Mouse (Mus musculus) embryonic facial prominence, embryonic 13.5 days (tissue): ENCODE results near the gene Mlph. TPM values are rescaled to one million over a fixed set of nuclear protein-coding genes. Genes with fewer than 3 reads are reported as not detected.
A peak's percentile ranks its signal among the peaks of the same experiment; 100 is the strongest.

ENCODE experiments used
- ATAC-seq: fragments of 200-750 bp; cut with Nextera tagmentation; 2 replicates; pipeline ENCODE4 v1.8.0; 2017; ENCODE audit warnings: low read depth; ENCODE audit not compliant: insufficient number of reproducible peaks, insufficient read depth, low FRiP score, low TSS enrichment
- H3K27ac ChIP-seq: fragments of 300-500 bp; sonication (generic); 2 replicates; pipeline ENCODE4 v1.5.1; 2015; ENCODE audit warnings: moderate library complexity, mild to moderate bottlenecking, inconsistent platforms
- H3K27me3 ChIP-seq: fragments of 300-500 bp; sonication (generic); 2 replicates; pipeline ENCODE4 v1.6.1; 2015; ENCODE audit warnings: mild to moderate bottlenecking, inconsistent platforms
- H3K36me3 ChIP-seq: fragments of 300-500 bp; sonication (generic); 2 replicates; pipeline ENCODE4 v1.6.1; 2015; ENCODE audit warnings: mild to moderate bottlenecking, inconsistent platforms
- H3K4me1 ChIP-seq: fragments of 300-500 bp; sonication (generic); 2 replicates; pipeline ENCODE4 v1.6.1; 2015; ENCODE audit warnings: inconsistent platforms
- H3K4me2 ChIP-seq: fragments of 300-500 bp; sonication (generic); 2 replicates; pipeline ENCODE4 v1.6.1; 2015; ENCODE audit warnings: moderate library complexity, mild to moderate bottlenecking, inconsistent platforms
- H3K4me3 ChIP-seq: fragments of 300-500 bp; sonication (generic); 2 replicates; pipeline ENCODE4 v1.5.1; 2015; ENCODE audit warnings: mild to moderate bottlenecking, inconsistent platforms
- H3K9ac ChIP-seq: fragments of 300-500 bp; sonication (generic); 2 replicates; pipeline ENCODE4 v1.6.1; 2015; ENCODE audit warnings: mild to moderate bottlenecking, inconsistent platforms
- H3K9me3 ChIP-seq: fragments of 300-500 bp; sonication (generic); 2 replicates; pipeline ENCODE4 v1.6.1; 2016; ENCODE audit warnings: inconsistent platforms
- WGBS: fragments of 180-500 bp; shearing (Covaris S2); methylation state at CpG from one replicate; pipeline ENCODE4 v1.1.7; 2015; ENCODE audit warnings: mixed read lengths; 5-methylcytosine and 5-hydroxymethylcytosine counted together
- polyA plus RNA-seq: library from polyadenylated mRNA; unstranded; fragments of >200 nt; fragmentation: Nextera tagmentation; extraction: Ambion mirVana; gene quantifications from 2 replicates; pipeline ENCODE4 v1.2.1, GENCODE M21; 2015

The Mlph gene
- polyA plus RNA-seq = 0.60 and 0.65 TPM in 2 replicates

DNA sequence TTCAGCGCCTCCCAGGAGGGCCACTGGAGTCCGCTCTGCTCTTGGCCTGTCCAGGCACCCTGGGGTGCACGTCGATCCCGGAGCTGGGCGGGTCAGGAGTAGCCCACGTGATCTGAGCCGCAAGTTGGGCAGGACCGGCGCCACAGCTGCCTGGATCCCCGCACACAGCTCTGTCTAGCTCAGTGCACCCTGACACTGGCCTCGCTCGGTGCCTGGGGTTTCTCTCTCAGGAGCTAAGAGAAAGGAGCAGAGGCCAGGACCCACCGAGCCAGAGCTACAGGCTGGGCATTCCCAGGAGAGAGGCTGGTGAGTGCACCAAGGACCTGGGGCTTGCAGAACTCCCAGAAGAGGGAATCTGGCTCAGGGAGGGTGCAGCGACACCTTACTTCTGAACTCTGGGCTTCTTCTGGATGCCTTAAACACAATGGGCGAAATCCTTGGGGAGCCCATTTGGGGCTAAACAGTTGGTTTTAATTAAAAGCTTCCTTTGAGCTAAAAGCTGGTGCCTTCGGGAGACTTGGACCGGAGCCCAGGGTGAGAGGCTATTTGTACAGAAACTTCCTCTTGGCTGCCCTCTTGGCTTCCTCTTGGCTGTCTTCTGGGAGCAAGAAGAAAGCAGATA lies at the start of gene Mlph:
Mlph (plus strand) TSS at position 138 of the 622 bp plus-strand sequence.
- peaks cover 6% of the 10 kb centered on the region for H3K36me3 ChIP-seq
- H3K9ac ChIP-seq = peak within 1 kb of the TSS; percentile 64
- peaks cover 8% of the 10 kb centered on the region for H3K9me3 ChIP-seq
- 8% methylated on average over 18 of the region's 18 CpGs for WGBS
- H3K4me2 ChIP-seq = peak within 1 kb of the TSS; percentile 61
- peaks cover 23% of the 10 kb centered on the region for H3K4me1 ChIP-seq
- H3K27me3 ChIP-seq = peaks cover 19% of the 10 kb centered on the region
- H3K4me3 ChIP-seq = peak within 1 kb of the TSS; percentile 31
- H3K27ac ChIP-seq = no peak within 1 kb of the TSS
- ATAC-seq = no peak

GRCm38 (mm10) chr1:90866734-90867133 lies 48.2 kb upstream of the Mlph start:
- no peak for ATAC-seq
- Histone ChIP-seq H3K9me3 (peaks cover 5% of the 10 kb centered on the region; the same call in 1 of the 2 replicates), H3K4me2 (no peak overlapping the region), H3K27me3 (no peaks in the 10 kb centered on the region), H3K9ac (no peak overlapping the region), H3K4me1 (no peaks in the 10 kb centered on the region), H3K4me3 (no peak overlapping the region), H3K27ac (no peak overlapping the region), H3K36me3 (no peaks in the 10 kb centered on the region)
- WGBS = 82% methylated on average over 7 of the region's 7 CpGs

DNA sequence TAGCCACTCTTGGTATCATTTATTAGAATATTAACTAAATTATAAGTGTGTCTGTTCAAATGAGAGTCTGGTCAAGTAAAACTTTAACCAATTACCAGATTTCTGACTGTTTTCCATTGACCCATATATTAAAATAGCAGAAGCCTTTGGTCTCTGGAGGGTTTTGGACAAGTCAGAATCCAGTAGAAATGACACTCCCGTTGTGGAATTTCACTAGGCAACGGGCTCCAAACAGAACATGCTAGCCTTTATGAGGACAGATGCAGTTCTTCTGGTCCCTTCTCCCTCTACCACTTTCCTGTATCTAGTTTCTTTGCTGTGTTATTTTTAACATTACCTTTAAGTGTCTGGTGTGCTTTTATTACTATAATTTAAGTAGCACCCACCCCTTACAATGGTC lies 44.3 kb upstream of the Mlph start:
- no peaks in the 10 kb centered on the region for H3K36me3 ChIP-seq
- H3K4me3 ChIP-seq = no peak overlapping the region
- H3K4me1 ChIP-seq = no peaks in the 10 kb centered on the region
- no peak overlapping the region for H3K4me2 ChIP-seq
- no peaks in the 10 kb centered on the region; the same call in 1 of the 2 replicates for H3K27me3 ChIP-seq
- no peak overlapping the region for H3K27ac ChIP-seq
- H3K9me3 ChIP-seq = peaks cover 8% of the 10 kb centered on the region; the same call in 1 of the 2 replicates
- H3K9ac ChIP-seq = no peak overlapping the region
- WGBS = 87% methylated on average over 2 of the region's 2 CpGs
- no peak for ATAC-seq

GRCm38 (mm10) chr1:90875371-90875770 lies 39.5 kb upstream of the Mlph start:
- Histone ChIP-seq H3K4me1 (peaks cover 4% of the 10 kb centered on the region; the same call in 1 of the 2 replicates), H3K9me3 (peaks cover 8% of the 10 kb centered on the region; the same call in 1 of the 2 replicates), H3K9ac (no peak overlapping the region), H3K36me3 (no peaks in the 10 kb centered on the region), H3K4me2 (no peak overlapping the region), H3K27ac (no peak overlapping the region), H3K27me3 (no peaks in the 10 kb centered on the region; the same call in 1 of the 2 replicates), H3K4me3 (no peak overlapping the region)
- no peak for ATAC-seq
- WGBS = 84% methylated on average over 8 of the region's 8 CpGs

DNA sequence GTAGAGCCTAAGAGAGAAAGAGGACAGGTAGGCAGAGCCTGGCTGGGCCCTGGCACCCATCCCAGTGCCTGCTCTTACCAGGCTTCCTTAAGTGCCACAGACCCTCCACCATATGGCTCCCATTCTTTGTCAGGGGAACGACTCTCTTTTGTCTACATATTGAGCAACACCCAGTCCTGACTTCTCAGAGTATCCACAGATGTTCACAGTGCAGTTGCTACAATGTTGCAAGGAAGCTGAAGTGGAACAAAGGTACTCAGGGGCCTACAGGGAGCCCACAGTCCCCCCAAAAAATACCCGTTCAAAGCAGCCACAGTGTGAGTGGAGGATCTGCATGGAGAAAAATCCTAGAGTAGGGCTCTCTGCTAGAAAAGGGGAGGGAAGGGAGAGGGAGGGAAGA lies 38.9 kb upstream of the Mlph start:
- H3K27ac ChIP-seq = 0 out of 2 replicates have a peak overlapping the region, but pooled peaks have one; percentile 11
- ATAC-seq = no peak
- no peaks in the 10 kb centered on the region for H3K36me3 ChIP-seq
- no peak overlapping the region for H3K4me3 ChIP-seq
- H3K9me3 ChIP-seq = peaks cover 8% of the 10 kb centered on the region; the same call in 1 of the 2 replicates
- H3K4me1 ChIP-seq = peaks cover 4% of the 10 kb centered on the region; the same call in 1 of the 2 replicates
- H3K9ac ChIP-seq = no peak overlapping the region
- no peaks in the 10 kb centered on the region; the same call in 1 of the 2 replicates for H3K27me3 ChIP-seq
- no peak overlapping the region for H3K4me2 ChIP-seq
- 26% methylated on average over 2 of the region's 2 CpGs for WGBS

DNA sequence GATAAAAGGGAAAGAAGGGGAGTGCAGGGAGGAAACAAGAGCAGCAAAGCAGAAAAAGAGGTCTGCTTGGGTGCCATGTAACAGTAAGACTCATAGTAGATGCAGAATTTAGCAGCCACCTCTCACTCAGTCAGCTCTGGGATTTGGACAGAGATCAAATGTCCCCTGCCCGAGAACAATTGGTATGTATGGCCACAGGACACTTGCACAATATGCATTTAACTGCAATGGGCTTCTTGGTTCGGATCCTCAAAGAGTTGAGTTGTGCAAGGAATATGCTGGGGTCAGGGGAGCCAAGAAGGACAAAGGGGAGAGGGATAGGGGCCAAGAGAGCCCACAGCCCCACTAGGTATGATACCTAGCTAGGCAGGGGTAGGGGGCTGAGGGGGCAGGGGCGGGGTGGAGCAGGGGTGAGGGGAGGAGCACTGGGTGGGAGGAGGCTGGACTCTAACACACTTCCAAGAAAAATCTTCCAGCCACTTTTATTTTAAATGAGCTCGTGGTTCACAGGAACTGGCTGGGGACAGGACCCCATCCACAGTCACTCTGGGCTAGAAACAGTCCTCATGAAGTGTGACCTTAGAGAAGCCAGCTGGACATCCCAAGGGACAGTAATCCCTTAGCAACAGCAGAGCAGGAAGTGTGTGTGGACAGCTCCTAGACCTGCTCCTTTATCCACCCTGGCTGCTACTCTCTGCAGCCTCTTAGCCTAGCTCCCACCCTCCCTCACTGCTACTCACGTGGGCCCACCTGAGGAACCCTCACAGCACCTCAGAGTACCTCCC lies 38.2 kb upstream of the Mlph start:
- Histone ChIP-seq H3K27me3 (no peaks in the 10 kb centered on the region; the same call in 1 of the 2 replicates), H3K9ac (no peak overlapping the region)
- WGBS = 59% methylated on average over 5 of the region's 5 CpGs

GRCm38 (mm10) chr1:90885771-90886460 lies 29.0 kb upstream of the Mlph start:
- Histone ChIP-seq H3K9me3 (0 out of 2 replicates have a peak, but pooled peaks cover 7% of the 10 kb centered on the region), H3K4me3 (no peak overlapping the region), H3K4me1 (peaks cover 25% of the 10 kb centered on the region), H3K27ac (peak overlapping the region; percentile 81), H3K9ac (no peak overlapping the region), H3K27me3 (no peaks in the 10 kb centered on the region), H3K36me3 (no peaks in the 10 kb centered on the region), H3K4me2 (no peak overlapping the region)
- WGBS = 15% methylated on average over 5 of the region's 6 CpGs
- peak; percentile 59; the same call in 1 of the 2 replicates for ATAC-seq

More for the DNA sequence above, 38.2 kb upstream of the Mlph start:
- ATAC-seq = no peak
- peaks cover 4% of the 10 kb centered on the region; the same call in 1 of the 2 replicates for H3K4me1 ChIP-seq
- H3K4me3 ChIP-seq = no peak overlapping the region
- no peak overlapping the region for H3K4me2 ChIP-seq
- 0 out of 2 replicates have a peak overlapping the region, but pooled peaks have one; percentile 11 for H3K27ac ChIP-seq
- no peaks in the 10 kb centered on the region for H3K36me3 ChIP-seq
- peaks cover 7% of the 10 kb centered on the region; the same call in 1 of the 2 replicates for H3K9me3 ChIP-seq

DNA sequence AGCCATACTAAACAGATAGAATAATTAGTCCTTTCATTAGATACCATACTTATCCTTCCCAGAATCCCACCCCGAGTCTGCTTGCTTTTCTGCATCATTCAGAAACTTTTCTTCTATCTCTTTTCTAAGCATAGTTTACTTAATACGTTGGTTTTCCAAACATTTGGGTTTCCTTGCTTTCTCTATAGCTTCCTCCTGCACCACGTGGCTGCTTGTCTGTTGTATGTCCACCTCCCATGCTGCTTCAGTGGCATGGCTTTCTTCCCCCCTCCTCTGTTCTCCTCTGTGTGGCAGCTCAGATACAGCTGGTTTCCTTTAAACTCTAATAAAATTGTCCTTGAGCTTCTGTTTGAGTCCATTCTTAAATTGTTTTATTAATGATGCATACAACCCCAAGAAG lies 20.4 kb upstream of the Mlph start:
- peaks cover 13% of the 10 kb centered on the region for H3K9me3 ChIP-seq
- no peak overlapping the region for H3K4me2 ChIP-seq
- no peak overlapping the region for H3K9ac ChIP-seq
- no peak overlapping the region for H3K27ac ChIP-seq
- no peaks in the 10 kb centered on the region for H3K36me3 ChIP-seq
- H3K4me3 ChIP-seq = no peak overlapping the region
- WGBS = 55% methylated on average over 3 of the region's 3 CpGs
- H3K4me1 ChIP-seq = peaks cover 29% of the 10 kb centered on the region
- ATAC-seq = no peak
- H3K27me3 ChIP-seq = no peaks in the 10 kb centered on the region

DNA sequence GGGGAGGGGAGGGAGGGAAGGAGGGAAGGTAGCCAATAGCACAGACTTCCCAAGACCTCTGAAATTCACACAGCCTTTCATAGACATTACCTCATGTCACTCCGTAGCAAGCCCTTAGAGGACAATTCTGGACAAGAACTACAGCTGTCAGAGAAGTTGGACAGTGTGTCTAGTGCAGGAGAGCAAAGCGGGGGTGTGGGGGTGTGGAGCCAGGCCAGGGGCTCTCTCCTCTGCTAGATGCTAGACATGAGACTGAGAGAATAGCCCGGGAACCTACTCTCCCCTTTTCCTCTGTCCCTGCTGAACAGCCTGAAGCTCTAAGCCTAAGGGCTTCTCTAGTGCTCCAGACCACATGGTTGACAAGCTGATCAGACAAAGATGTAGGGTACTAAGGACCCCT lies 19.9 kb upstream of the Mlph start:
- no peaks in the 10 kb centered on the region for H3K36me3 ChIP-seq
- H3K9me3 ChIP-seq = peaks cover 12% of the 10 kb centered on the region
- H3K4me1 ChIP-seq = peaks cover 29% of the 10 kb centered on the region
- 86% methylated on average over 3 of the region's 3 CpGs for WGBS
- no peaks in the 10 kb centered on the region for H3K27me3 ChIP-seq
- H3K27ac ChIP-seq = no peak overlapping the region
- no peak overlapping the region for H3K9ac ChIP-seq
- H3K4me2 ChIP-seq = no peak overlapping the region
- no peak for ATAC-seq
- no peak overlapping the region for H3K4me3 ChIP-seq

DNA sequence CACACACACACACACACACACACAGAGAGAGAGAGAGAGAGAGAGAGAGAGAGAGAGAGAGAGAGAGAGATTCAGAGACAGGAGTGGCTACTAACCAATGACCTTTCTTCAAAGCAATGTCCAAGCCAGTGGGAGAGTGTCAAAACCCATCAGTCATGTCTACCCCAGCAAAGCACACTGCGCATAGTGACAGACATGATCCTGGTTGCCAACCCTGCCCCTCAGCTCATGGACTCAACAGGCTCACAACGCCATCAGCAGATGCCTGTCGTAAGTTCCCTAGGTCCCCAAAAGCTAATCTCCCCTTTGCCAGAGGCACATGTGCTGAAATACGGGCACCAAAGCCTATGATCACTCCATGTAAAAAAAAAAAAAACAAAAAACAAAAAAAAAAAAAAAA lies 18.6 kb upstream of the Mlph start:
- Histone ChIP-seq H3K4me2 (peak overlapping the region; percentile 33; the same call in 1 of the 2 replicates), H3K9ac (no peak overlapping the region), H3K36me3 (no peaks in the 10 kb centered on the region), H3K27me3 (no peaks in the 10 kb centered on the region), H3K9me3 (peaks cover 3% of the 10 kb centered on the region), H3K27ac (peak overlapping the region; percentile 86), H3K4me3 (no peak overlapping the region), H3K4me1 (peaks cover 29% of the 10 kb centered on the region)
- no peak for ATAC-seq
- WGBS = 83% methylated on average over 4 of the region's 4 CpGs

- peak; percentile 82 for ATAC-seq
- H3K9ac ChIP-seq = no peak overlapping the region
- H3K9me3 ChIP-seq = no peaks in the 10 kb centered on the region
- 31% methylated on average over 14 of the region's 14 CpGs for WGBS
- H3K27me3 ChIP-seq = no peaks in the 10 kb centered on the region
- H3K36me3 ChIP-seq = no peaks in the 10 kb centered on the region
- no peak overlapping the region for H3K4me3 ChIP-seq
- peak overlapping the region; percentile 86 for H3K27ac ChIP-seq
- peaks cover 29% of the 10 kb centered on the region for H3K4me1 ChIP-seq
- peak overlapping the region; percentile 33 for H3K4me2 ChIP-seq
These were observed 18.0 kb upstream of the Mlph start for GRCm38 (mm10) chr1:90896741-90897361.
